Mouse (Mus musculus) G1E (cell line): ENCODE measurements around the gene Pitpnm3. TPM values are rescaled to one million over a fixed set of nuclear protein-coding genes. Genes with fewer than 3 reads are reported as not detected.

Source experiments
- ATAC-seq: 2 replicates; pipeline ENCODE4 v1.8.0; 2016; ENCODE audit warnings: mild to moderate bottlenecking; ENCODE audit not compliant: insufficient number of reproducible peaks, poor library complexity, low FRiP score, severe bottlenecking; ENCODE audit errors: extremely low read depth
- DNase-seq: peaks from one replicate; pipeline ENCODE4 v3.0.0; 2012; ENCODE audit warnings: low spot score
- H3K27me3 ChIP-seq: 2 replicates; pipeline ENCODE4 v1.6.1; 2012; ENCODE audit warnings: mild to moderate bottlenecking, low read length, inconsistent platforms; ENCODE audit not compliant: insufficient read depth
- H3K36me3 ChIP-seq: replicated peaks from 2 replicates; pipeline ENCODE3; 2012; ENCODE audit warnings: mild to moderate bottlenecking, inconsistent platforms
- H3K4me1 ChIP-seq: 2 replicates; pipeline ENCODE4 v1.6.1; 2012; ENCODE audit warnings: low read depth, low read length, inconsistent platforms, mixed read lengths; ENCODE audit not compliant: insufficient read depth
- H3K4me3 ChIP-seq: 2 replicates; pipeline ENCODE4 v1.5.1; 2012; ENCODE audit warnings: low read depth, mild to moderate bottlenecking, inconsistent platforms, low read length, moderate library complexity, mixed read lengths
- H3K9me3 ChIP-seq: replicated peaks from 2 replicates; pipeline ENCODE4 v1.6.1; 2012; ENCODE audit warnings: inconsistent platforms
- CTCF ChIP-seq: IDR thresholded peaks from 2 replicates; pipeline ENCODE4 v1.5.1; 2012; ENCODE audit warnings: low read depth, low read length, inconsistent platforms, mixed read lengths
- GATA1 ChIP-seq: IDR thresholded peaks from 2 replicates; pipeline ENCODE4 v1.6.1; 2012; ENCODE audit warnings: borderline replicate concordance, low read length, inconsistent platforms, mixed read lengths
- GATA2 ChIP-seq: IDR thresholded peaks from 2 replicates; pipeline ENCODE4 v1.6.1; 2012; ENCODE audit warnings: low read depth, low read length, inconsistent platforms, borderline replicate concordance
- POLR2AphosphoS5 ChIP-seq: IDR thresholded peaks from 2 replicates; pipeline ENCODE4 v1.6.1; 2012; ENCODE audit warnings: low read depth, low read length, inconsistent platforms; ENCODE audit not compliant: insufficient replicate concordance
- TAL1 ChIP-seq: conservative IDR thresholded peaks from 2 replicates; pipeline ENCODE4 v1.6.1; 2012; ENCODE audit warnings: low read depth, low read length, inconsistent platforms, mixed read lengths
- polyA plus RNA-seq: library from polyadenylated mRNA; stranded (reverse); fragments of >175 nt; gene quantifications from 2 replicates; pipeline ENCODE4 v1.2.3, GENCODE M21; 2012
- total RNA-seq, 2 experiments: library from RNA; stranded (forward) in 1 of 2; stranded (reverse) in 1 of 2; fragments of 200-1000 nt in 1 of 2; fragments of >200 nt in 1 of 2; fragmentation: Nextera tagmentation in 1 of 2; gene quantifications; 2 replicates each; pipeline ENCODE4 v1.2.3; 2014 to 2017

Pitpnm3 gene
- total and polyA plus RNA-seq, 3 experiments, result 0.01 to 0.27 TPM; not detected in 1

DNA sequence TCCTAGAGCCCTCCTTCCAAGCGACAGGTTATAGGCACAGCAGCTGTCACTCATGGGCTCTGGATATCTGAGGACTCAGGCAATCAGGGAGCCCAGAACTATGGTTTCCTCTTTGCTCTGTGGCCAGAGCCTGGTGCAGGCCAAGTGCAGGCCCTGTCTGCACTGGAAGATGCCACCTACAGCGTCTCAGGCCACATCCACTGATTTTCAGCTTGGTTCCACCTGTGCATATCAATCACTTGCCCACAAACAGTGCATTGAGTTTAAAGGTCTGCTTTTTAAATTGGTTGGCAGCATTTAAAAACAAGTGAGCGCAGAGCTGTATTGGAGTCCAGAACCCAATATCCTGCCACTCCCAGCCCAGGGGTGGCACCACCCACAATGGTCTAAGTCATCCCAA, 103.0 kb downstream of the Pitpnm3 start:
- peaks cover 60% of the 10 kb centered on the region for H3K9me3 ChIP-seq
- H3K4me3 ChIP-seq, result no peak overlapping the region
- DNase-seq (no peak), ATAC-seq (no peak)
- no peaks in the 10 kb centered on the region for H3K36me3 ChIP-seq
- H3K27me3 ChIP-seq, result no peaks in the 10 kb centered on the region
- TF ChIP-seq GATA1, result no peak
- no peak for TF ChIP-seq POLR2AphosphoS5
- no peak for TF ChIP-seq CTCF
- TF ChIP-seq TAL1, result no peak
- no peak for TF ChIP-seq GATA2
- no peaks in the 10 kb centered on the region for H3K4me1 ChIP-seq

DNA sequence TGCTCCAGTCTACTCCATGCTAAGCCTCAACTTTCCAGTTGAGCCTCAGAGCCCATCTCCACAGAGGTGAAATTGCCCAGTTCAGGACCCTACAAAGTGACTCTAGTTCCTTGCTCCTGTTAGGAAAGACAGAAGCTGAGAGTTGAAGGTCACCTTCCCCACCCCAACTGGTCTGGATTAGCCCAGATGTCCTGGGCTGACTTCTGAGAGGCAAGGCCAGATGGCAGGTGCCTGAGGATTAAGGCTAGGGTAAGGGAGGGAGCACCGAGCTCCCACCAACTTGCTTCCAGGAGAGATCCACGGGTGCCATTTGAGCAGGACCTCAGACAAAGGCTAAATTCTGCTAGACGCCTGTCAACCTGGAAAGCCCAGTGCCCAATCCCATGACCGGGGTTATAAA, 103.5 kb downstream of the Pitpnm3 start:
- Histone ChIP-seq H3K4me3 (no peak overlapping the region), H3K27me3 (no peaks in the 10 kb centered on the region), H3K4me1 (no peaks in the 10 kb centered on the region), H3K36me3 (no peaks in the 10 kb centered on the region), H3K9me3 (peaks cover 59% of the 10 kb centered on the region)
- TF ChIP-seq GATA1, result no peak
- no peak for TF ChIP-seq CTCF
- no peak for TF ChIP-seq POLR2AphosphoS5
- TF ChIP-seq TAL1, result no peak
- no peak for TF ChIP-seq GATA2
- ATAC-seq, result no peak
- DNase-seq, result no peak

DNA sequence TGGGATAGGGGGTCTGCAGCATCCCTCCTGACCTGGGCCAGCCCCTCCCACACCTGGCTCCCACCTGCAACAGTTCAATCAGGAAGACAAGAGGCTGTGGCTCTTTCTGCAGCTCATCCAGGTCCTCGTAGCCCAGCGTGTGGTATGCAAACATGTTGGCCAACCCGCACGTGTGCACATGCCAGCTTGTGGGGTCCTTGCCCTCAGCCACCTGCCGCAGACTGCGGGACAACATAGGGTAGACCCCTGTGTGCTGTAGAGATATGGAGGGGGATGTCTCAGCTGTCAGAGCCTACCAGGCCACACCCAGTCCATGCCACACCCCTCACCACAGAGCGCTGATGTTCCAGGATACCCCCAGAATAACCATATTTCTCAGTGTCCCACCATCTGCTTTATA, 104.2 kb downstream of the Pitpnm3 start:
- no peak for ATAC-seq
- peaks cover 60% of the 10 kb centered on the region for H3K9me3 ChIP-seq
- no peak overlapping the region for H3K4me3 ChIP-seq
- H3K27me3 ChIP-seq, result no peaks in the 10 kb centered on the region
- TF ChIP-seq CTCF (no peak), TAL1 (no peak), GATA1 (no peak), POLR2AphosphoS5 (no peak)
- DNase-seq, result no peak
- no peaks in the 10 kb centered on the region for H3K4me1 ChIP-seq
- no peaks in the 10 kb centered on the region for H3K36me3 ChIP-seq

DNA sequence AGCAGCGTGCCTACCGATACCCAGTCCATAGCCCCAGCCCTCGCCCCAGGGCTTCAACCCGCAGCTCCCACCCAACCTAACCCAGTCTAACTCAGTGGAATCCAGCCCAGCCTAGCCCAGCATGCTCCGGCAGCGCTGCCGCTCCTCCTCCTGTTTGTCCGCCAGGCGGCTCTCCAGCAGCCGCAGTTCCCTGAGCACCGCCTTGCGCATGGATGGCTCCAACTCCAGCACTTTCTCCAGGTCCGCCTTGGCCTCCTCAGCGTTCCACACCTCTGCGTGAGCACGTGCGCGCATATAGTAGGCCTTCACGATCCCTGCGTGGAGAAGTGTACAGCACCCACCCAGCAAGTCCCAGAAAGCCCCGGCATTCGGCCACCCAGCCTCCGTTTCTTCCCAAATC, 106.4 kb downstream of the Pitpnm3 start:
- no peaks in the 10 kb centered on the region for H3K27me3 ChIP-seq
- H3K4me3 ChIP-seq, result peak overlapping the region; percentile 9; the same call in 1 of the 2 replicates
- DNase-seq (no peak), ATAC-seq (no peak)
- H3K4me1 ChIP-seq, result no peaks in the 10 kb centered on the region
- H3K9me3 ChIP-seq, result peaks cover 75% of the 10 kb centered on the region
- H3K36me3 ChIP-seq, result no peaks in the 10 kb centered on the region
- TF ChIP-seq GATA2 (no peak), GATA1 (no peak), POLR2AphosphoS5 (no peak)

DNA sequence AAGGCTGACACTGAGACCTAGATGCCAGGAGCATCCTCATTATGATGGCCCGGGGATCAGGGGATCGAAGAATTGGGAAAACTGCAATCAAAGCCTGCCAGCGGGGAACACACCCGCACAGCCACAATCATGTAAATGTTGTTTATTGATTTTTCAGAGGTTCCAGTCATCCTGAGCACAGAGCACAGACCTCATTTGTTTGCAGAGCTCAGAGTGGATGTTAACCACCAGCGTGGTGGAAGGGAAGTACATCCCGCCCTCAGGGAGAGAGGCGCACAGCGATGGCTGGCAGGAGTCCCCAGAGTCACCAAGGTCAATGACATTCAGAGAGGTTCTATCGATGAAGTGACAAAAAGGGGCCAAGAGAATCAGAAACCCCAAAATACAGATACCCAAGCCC, 107.7 kb downstream of the Pitpnm3 start:
- DNase-seq (no peak), ATAC-seq (no peak)
- Histone ChIP-seq H3K36me3 (no peaks in the 10 kb centered on the region), H3K4me3 (no peak overlapping the region), H3K27me3 (no peaks in the 10 kb centered on the region), H3K9me3 (peaks cover 74% of the 10 kb centered on the region), H3K4me1 (no peaks in the 10 kb centered on the region)
- no peak for TF ChIP-seq GATA2
- no peak for TF ChIP-seq CTCF
- no peak for TF ChIP-seq GATA1
- no peak for TF ChIP-seq TAL1
- TF ChIP-seq POLR2AphosphoS5, result no peak

DNA sequence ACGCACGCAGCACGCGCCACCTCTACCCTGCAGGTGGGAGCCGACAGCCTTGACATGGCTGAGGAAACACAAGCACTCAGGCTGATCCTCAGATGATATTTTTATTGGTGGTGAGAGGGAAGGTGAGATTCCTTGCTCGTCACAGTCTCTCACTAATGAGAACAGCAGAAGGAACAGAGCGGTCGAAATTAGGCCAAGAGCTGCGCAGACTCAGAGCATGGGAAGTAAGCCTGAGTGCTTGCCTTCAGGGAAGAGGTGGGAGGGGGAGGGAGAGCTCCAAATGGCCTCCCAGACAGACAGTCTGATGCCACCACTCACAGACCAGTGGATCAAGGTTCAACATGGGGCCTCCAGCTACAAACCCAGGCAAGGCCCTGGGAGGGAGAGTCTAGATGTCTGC, 109.1 kb downstream of the Pitpnm3 start:
- peaks cover 74% of the 10 kb centered on the region for H3K9me3 ChIP-seq
- H3K4me1 ChIP-seq, result no peaks in the 10 kb centered on the region
- DNase-seq (no peak), ATAC-seq (no peak)
- H3K4me3 ChIP-seq, result no peak overlapping the region
- no peak for TF ChIP-seq TAL1
- TF ChIP-seq GATA1, result no peak
- no peak for TF ChIP-seq POLR2AphosphoS5
- no peaks in the 10 kb centered on the region for H3K36me3 ChIP-seq
- H3K27me3 ChIP-seq, result no peaks in the 10 kb centered on the region

DNA sequence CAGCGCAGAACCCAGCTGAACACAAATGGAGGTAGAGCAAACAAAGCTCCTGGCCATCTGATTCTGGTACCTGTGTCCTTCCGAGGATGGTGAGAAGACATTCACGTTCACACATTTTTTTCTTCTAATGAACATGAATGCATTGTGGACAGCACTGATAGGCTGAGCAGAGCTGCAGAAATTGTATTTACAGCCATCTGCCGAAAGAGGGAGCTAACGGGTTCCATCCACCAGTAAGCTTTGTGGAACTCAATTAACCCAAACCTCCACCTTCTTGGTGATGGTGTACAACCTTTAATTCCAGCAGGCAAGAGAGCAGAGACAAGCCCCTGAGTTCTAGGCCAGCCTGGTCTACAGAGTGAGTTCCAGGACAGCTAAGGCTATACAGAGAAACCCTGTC, 109.7 kb downstream of the Pitpnm3 start:
- no peak for DNase-seq
- ATAC-seq, result no peak
- TF ChIP-seq GATA1 (no peak), CTCF (no peak), GATA2 (no peak), POLR2AphosphoS5 (no peak), TAL1 (no peak)
- Histone ChIP-seq H3K9me3 (peaks cover 75% of the 10 kb centered on the region), H3K36me3 (no peaks in the 10 kb centered on the region), H3K4me3 (no peak overlapping the region), H3K4me1 (no peaks in the 10 kb centered on the region), H3K27me3 (no peaks in the 10 kb centered on the region)
